Mouse (Mus musculus) urinary bladder, postnatal 14 days (tissue): ENCODE results near the gene Vmn1r224.

Experiments
- DNase-seq: peaks from one replicate; pipeline ENCODE4 v3.0.0; 2021; ENCODE audit warnings: low spot score

Gene Vmn1r224

DNA sequence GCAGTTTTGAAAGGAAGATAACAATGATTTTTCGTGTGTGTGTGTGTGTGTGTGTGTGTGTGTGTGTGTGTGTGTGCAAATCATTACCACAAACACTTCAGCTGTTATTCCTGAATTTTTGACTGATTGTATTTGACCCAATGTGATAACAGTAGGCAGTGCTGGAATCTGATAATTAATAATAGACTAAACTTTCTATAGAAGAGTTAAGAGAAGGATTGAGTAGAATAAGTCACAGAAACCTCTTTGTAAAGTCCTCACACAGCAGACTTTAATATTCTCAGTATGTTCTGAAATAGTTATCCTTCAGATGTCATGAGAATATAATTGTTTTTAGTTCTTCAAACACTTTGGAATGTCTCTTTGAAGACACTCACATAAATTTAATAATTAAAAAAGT lies at the start of gene Vmn1r224:
Gene Vmn1r224 (plus strand): TSS at position 301 of the 400 bp plus-strand sequence.
- DNase-seq, result no peak

DNA sequence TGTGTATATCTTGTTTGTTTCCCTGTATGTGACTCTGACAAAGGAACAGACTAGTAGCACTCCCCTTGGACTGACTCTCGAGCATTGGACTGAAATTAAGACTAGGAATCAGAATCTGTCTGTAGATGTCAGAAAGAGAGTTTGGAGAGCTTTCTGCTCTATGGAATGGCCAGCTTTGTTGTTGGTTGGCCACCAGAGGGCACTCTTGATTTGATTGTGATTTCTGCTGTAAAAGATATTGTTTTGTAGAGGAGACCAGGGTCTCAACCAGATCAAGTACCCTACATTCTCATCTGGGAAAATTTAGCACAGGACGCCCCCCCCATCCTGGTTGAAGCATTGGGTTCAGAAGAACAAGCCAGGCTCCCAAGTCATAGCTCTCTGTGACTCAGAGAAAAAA lies 14.8 kb upstream of the Vmn1r224 start:
- no peak for DNase-seq

DNA sequence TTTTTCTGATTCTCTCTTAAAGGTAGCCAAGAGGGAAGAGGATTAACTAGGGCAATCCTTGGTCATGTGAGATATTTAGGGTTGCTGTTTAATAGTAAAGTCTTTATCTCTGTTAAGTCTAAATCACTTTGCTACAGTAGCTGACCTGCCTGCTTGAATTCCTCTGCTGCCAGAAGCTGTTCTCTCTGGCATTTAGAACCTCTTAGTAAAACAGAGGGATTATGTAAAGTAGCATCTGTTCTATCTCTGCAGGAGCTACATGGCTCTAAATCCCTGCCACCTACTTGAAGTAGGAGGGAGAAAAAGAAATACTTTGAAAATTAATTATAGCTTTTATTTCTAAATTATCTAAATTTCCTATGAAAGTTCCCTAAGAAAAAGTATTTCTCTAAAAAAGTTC lies 25.3 kb downstream of the Vmn1r224 start:
- no peak for DNase-seq

DNA sequence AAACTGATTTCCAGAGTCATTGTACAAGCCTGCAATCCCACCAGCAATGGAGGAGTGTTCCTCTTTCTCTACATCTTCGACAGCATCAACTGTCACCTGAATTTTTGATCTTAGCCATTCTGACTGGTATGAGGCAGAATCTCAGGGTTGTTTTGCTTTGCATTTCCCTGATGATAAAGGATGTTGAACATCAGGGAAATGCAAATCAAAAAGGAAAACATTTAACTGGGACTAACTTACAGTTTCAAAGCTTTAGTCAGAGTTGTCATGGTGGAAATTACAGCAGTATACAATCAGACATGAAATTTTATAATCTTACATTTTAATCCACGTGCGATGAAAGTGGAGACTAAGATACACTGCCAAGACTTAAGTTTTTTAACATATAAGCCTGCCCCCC lies 59.4 kb downstream of the Vmn1r224 start:
- DNase-seq, result no peak
